Mouse (Mus musculus) intestine, embryonic 14.5 days (tissue): Measurements from ENCODE around the gene H2-DMa. TPM values are rescaled to one million over a fixed set of nuclear protein-coding genes. Genes with fewer than 3 reads are reported as not detected.

ENCODE experiments used
- ATAC-seq: fragments of 200-750 bp; cut with Nextera tagmentation; replicated peaks from 2 replicates; pipeline ENCODE4 v1.8.0; 2017; ENCODE audit warnings: low read depth, moderate number of reproducible peaks, moderate TSS enrichment, moderate library complexity; ENCODE audit not compliant: low FRiP score, low TSS enrichment
- DNase-seq: peaks from one replicate; pipeline ENCODE4 v3.0.0-alpha.2; 2018; ENCODE audit warnings: low spot score
- H3K27ac ChIP-seq: fragments of 300-500 bp; sonication (generic); 2 replicates; pipeline ENCODE4 v1.5.1; 2014; ENCODE audit warnings: low read depth, mild to moderate bottlenecking, control low read depth
- H3K27me3 ChIP-seq: fragments of 300-500 bp; sonication (generic); replicated peaks from 2 replicates; pipeline ENCODE4 v1.6.1; 2014; ENCODE audit warnings: low read length, control low read depth; ENCODE audit not compliant: control insufficient read depth, insufficient read depth
- H3K36me3 ChIP-seq: fragments of 300-500 bp; sonication (generic); 2 replicates; pipeline ENCODE4 v1.6.1; 2014; ENCODE audit warnings: low read length, control low read depth; ENCODE audit not compliant: control insufficient read depth, insufficient read depth
- H3K4me1 ChIP-seq: fragments of 300-500 bp; sonication (generic); replicated peaks from 2 replicates; pipeline ENCODE4 v1.6.1; 2014; ENCODE audit warnings: low read length, control low read depth, mixed read lengths; ENCODE audit not compliant: control insufficient read depth, insufficient read depth
- H3K4me2 ChIP-seq: fragments of 300-500 bp; sonication (generic); 2 replicates; pipeline ENCODE4 v1.6.1; 2014; ENCODE audit warnings: low read length
- H3K4me3 ChIP-seq: fragments of 300-500 bp; sonication (generic); 2 replicates; pipeline ENCODE4 v1.5.1; 2014; ENCODE audit warnings: low read depth, low read length, control low read depth, mixed read lengths
- H3K9ac ChIP-seq: fragments of 300-500 bp; sonication (generic); 2 replicates; pipeline ENCODE4 v1.6.1; 2014; ENCODE audit warnings: mild to moderate bottlenecking, low read length
- H3K9me3 ChIP-seq: fragments of 300-500 bp; sonication (generic); 2 replicates; pipeline ENCODE4 v1.6.1; 2016; ENCODE audit warnings: low read length, control low read depth; ENCODE audit not compliant: control insufficient read depth
- WGBS: fragments of 180-500 bp; shearing (Covaris S2); extraction: QIAGEN DNeasy Blood & Tissue Kit; methylation state at CpG from one replicate; pipeline ENCODE4 v1.1.7; 2014; 5-methylcytosine and 5-hydroxymethylcytosine counted together
- polyA plus RNA-seq: library from polyadenylated mRNA; unstranded; fragments of >200 nt; fragmentation: Nextera tagmentation; extraction: Ambion mirVana; gene quantifications from 2 replicates; pipeline ENCODE4 v1.2.1, GENCODE M21; 2014

The H2-DMa gene
- 11.0 and 13.5 TPM in 2 replicates for polyA plus RNA-seq

- H3K9ac ChIP-seq: peak within 1 kb of the TSS; percentile 96
- H3K9me3 ChIP-seq: no peaks in the 10 kb centered on the region
- H3K4me1 ChIP-seq: peaks cover 16% of the 10 kb centered on the region
- WGBS: under 1% methylated on average over 96 of the region's 96 CpGs
- H3K27ac ChIP-seq: peak within 1 kb of the TSS; percentile 100
- DNase-seq: peak; percentile 100
- peak; percentile 79 for ATAC-seq
- H3K4me3 ChIP-seq: peak within 1 kb of the TSS; percentile 95
- H3K36me3 ChIP-seq: peaks cover 44% of the 10 kb centered on the region
- H3K27me3 ChIP-seq: no peaks in the 10 kb centered on the region
- peak within 1 kb of the TSS; percentile 97 for H3K4me2 ChIP-seq
Measured at GRCm38 (mm10) chr17:34119249-34120179, at the start of gene H2-DMa. Gene H2-DMa (plus strand): TSS chr17:34119541.

GRCm38 (mm10) chr17:34072091-34072490 is 47.2 kb upstream of the H2-DMa start:
- WGBS: 73% methylated on average over 5 of the region's 5 CpGs
- Histone ChIP-seq H3K36me3 (no peaks in the 10 kb centered on the region), H3K27ac (no peak overlapping the region), H3K4me3 (no peak overlapping the region), H3K9ac (no peak overlapping the region), H3K4me2 (no peak overlapping the region), H3K9me3 (no peaks in the 10 kb centered on the region), H3K4me1 (no peaks in the 10 kb centered on the region), H3K27me3 (peaks cover 17% of the 10 kb centered on the region)
- DNase-seq (no peak), ATAC-seq (no peak)

GRCm38 (mm10) chr17:34075271-34075670 is 44.1 kb upstream of the H2-DMa start:
- no peak overlapping the region for H3K27ac ChIP-seq
- H3K9ac ChIP-seq: no peak overlapping the region
- DNase-seq (peak; percentile 82), ATAC-seq (no peak)
- peaks cover 22% of the 10 kb centered on the region for H3K27me3 ChIP-seq
- no peak overlapping the region for H3K4me2 ChIP-seq
- H3K4me3 ChIP-seq: no peak overlapping the region
- WGBS: 47% methylated on average over 7 of the region's 7 CpGs
- H3K9me3 ChIP-seq: no peaks in the 10 kb centered on the region
- no peaks in the 10 kb centered on the region for H3K4me1 ChIP-seq
- H3K36me3 ChIP-seq: no peaks in the 10 kb centered on the region

GRCm38 (mm10) chr17:34077549-34077948 is 41.8 kb upstream of the H2-DMa start:
- DNase-seq (peak; percentile 90), ATAC-seq (no peak)
- H3K4me2 ChIP-seq: no peak overlapping the region
- 0 out of 2 replicates have a peak, but pooled peaks cover 3% of the 10 kb centered on the region for H3K9me3 ChIP-seq
- no peak overlapping the region for H3K4me3 ChIP-seq
- WGBS: 1% methylated on average over 9 of the region's 9 CpGs
- no peaks in the 10 kb centered on the region for H3K4me1 ChIP-seq
- H3K27ac ChIP-seq: no peak overlapping the region
- peaks cover 22% of the 10 kb centered on the region for H3K27me3 ChIP-seq
- no peaks in the 10 kb centered on the region for H3K36me3 ChIP-seq
- no peak overlapping the region for H3K9ac ChIP-seq

GRCm38 (mm10) chr17:34078148-34078547 is 41.2 kb upstream of the H2-DMa start:
- Histone ChIP-seq H3K4me3 (no peak overlapping the region), H3K4me1 (no peaks in the 10 kb centered on the region), H3K27ac (no peak overlapping the region), H3K9ac (no peak overlapping the region), H3K4me2 (no peak overlapping the region), H3K27me3 (peaks cover 22% of the 10 kb centered on the region), H3K36me3 (no peaks in the 10 kb centered on the region), H3K9me3 (0 out of 2 replicates have a peak, but pooled peaks cover 3% of the 10 kb centered on the region)
- ATAC-seq (no peak), DNase-seq (no peak)
- 69% methylated on average over 4 of the region's 4 CpGs for WGBS

GRCm38 (mm10) chr17:34079002-34079401 is 40.3 kb upstream of the H2-DMa start:
- no peaks in the 10 kb centered on the region for H3K4me1 ChIP-seq
- no peak overlapping the region for H3K9ac ChIP-seq
- ATAC-seq (no peak), DNase-seq (no peak)
- no peak overlapping the region for H3K27ac ChIP-seq
- H3K4me3 ChIP-seq: no peak overlapping the region
- H3K9me3 ChIP-seq: 0 out of 2 replicates have a peak, but pooled peaks cover 3% of the 10 kb centered on the region
- H3K4me2 ChIP-seq: no peak overlapping the region
- H3K27me3 ChIP-seq: peaks cover 22% of the 10 kb centered on the region
- H3K36me3 ChIP-seq: no peaks in the 10 kb centered on the region
- WGBS: 88% methylated on average over 11 of the region's 11 CpGs

GRCm38 (mm10) chr17:34079621-34080020 is 39.7 kb upstream of the H2-DMa start:
- 19% methylated on average over 5 of the region's 5 CpGs for WGBS
- Histone ChIP-seq H3K9ac (no peak overlapping the region), H3K27ac (no peak overlapping the region), H3K9me3 (0 out of 2 replicates have a peak, but pooled peaks cover 3% of the 10 kb centered on the region), H3K27me3 (peaks cover 22% of the 10 kb centered on the region), H3K4me2 (no peak overlapping the region), H3K4me1 (no peaks in the 10 kb centered on the region), H3K36me3 (no peaks in the 10 kb centered on the region), H3K4me3 (no peak overlapping the region)
- ATAC-seq: peak; percentile 74
- DNase-seq: peak; percentile 55

- no peaks in the 10 kb centered on the region for H3K4me1 ChIP-seq
- WGBS: 10% methylated on average over 8 of the region's 8 CpGs
- DNase-seq: no peak
Measured at GRCm38 (mm10) chr17:34083104-34083503, 36.2 kb upstream of the H2-DMa start.

More at GRCm38 (mm10) chr17:34083104-34083503, 36.2 kb upstream of the H2-DMa start:
- H3K27ac ChIP-seq: no peak overlapping the region
- 0 out of 2 replicates have a peak, but pooled peaks cover 3% of the 10 kb centered on the region for H3K9me3 ChIP-seq
- H3K36me3 ChIP-seq: no peaks in the 10 kb centered on the region
- no peak for ATAC-seq
- H3K9ac ChIP-seq: no peak overlapping the region
- H3K4me2 ChIP-seq: no peak overlapping the region; the same call in 1 of the 2 replicates
- no peaks in the 10 kb centered on the region for H3K27me3 ChIP-seq
- no peak overlapping the region for H3K4me3 ChIP-seq
